Mouse (Mus musculus): ENCODE measurements around the gene 9930022D16Rik. TPM values are rescaled to one million over a fixed set of nuclear protein-coding genes. Genes with fewer than 3 reads are reported as not detected.
A peak's percentile ranks its signal among the peaks of the same experiment; 100 is the strongest.

9930022D16Rik gene
- polyA plus RNA-seq, 1 experiment from 2014 or later, result not detected

GRCm38 (mm10) chr11:109377477-109377876 is 36.2 kb upstream of the 9930022D16Rik start:
- no peak overlapping the region for H3K27ac ChIP-seq (ENCODE audit: low read length)
- WGBS, result 48% methylated on average over 10 of the region's 10 CpGs
- H3K4me3 ChIP-seq (ENCODE audit: low read depth, low read length), result no peak overlapping the region
- H3K9me3 ChIP-seq (replicated peaks; ENCODE audit: control insufficient read depth, low read length, poor library complexity, severe bottlenecking), result no peaks in the 10 kb centered on the region
- peak; percentile 51 for ATAC-seq
- H3K9ac ChIP-seq (ENCODE audit: low read depth, low read length), result no peak overlapping the region
- H3K4me2 ChIP-seq (ENCODE audit: low read length), result no peak overlapping the region
- H3K4me1 ChIP-seq (ENCODE audit: control insufficient read depth, insufficient read depth, low read length), result peaks cover 24% of the 10 kb centered on the region
- H3K36me3 ChIP-seq (ENCODE audit: control insufficient read depth, insufficient read depth, low read length), result no peaks in the 10 kb centered on the region
- no peaks in the 10 kb centered on the region for H3K27me3 ChIP-seq (ENCODE audit: control insufficient read depth, insufficient read depth, low read depth, low read length)

GRCm38 (mm10) chr11:109378051-109378450 is 35.7 kb upstream of the 9930022D16Rik start:
- no peak for ATAC-seq

GRCm38 (mm10) chr11:109380662-109381061 is 33.1 kb upstream of the 9930022D16Rik start:
- H3K4me3 ChIP-seq (ENCODE audit: low read depth, low read length), result no peak overlapping the region
- H3K4me2 ChIP-seq (ENCODE audit: low read length), result no peak overlapping the region
- 82% methylated on average over 5 of the region's 5 CpGs for WGBS
- H3K27me3 ChIP-seq (ENCODE audit: control insufficient read depth, insufficient read depth, low read depth, low read length), result no peaks in the 10 kb centered on the region
- no peaks in the 10 kb centered on the region for H3K9me3 ChIP-seq (replicated peaks; ENCODE audit: control insufficient read depth, low read length, poor library complexity, severe bottlenecking)
- no peak overlapping the region for H3K27ac ChIP-seq (ENCODE audit: low read length)
- H3K9ac ChIP-seq (ENCODE audit: low read depth, low read length), result no peak overlapping the region
- peaks cover 24% of the 10 kb centered on the region for H3K4me1 ChIP-seq (ENCODE audit: control insufficient read depth, insufficient read depth, low read length)
- ATAC-seq, result no peak
- H3K36me3 ChIP-seq (ENCODE audit: control insufficient read depth, insufficient read depth, low read length), result no peaks in the 10 kb centered on the region

More at GRCm38 (mm10) chr11:109378051-109378450, 35.7 kb upstream of the 9930022D16Rik start:
- no peak overlapping the region for H3K27ac ChIP-seq (ENCODE audit: low read length)
- no peak overlapping the region for H3K4me2 ChIP-seq (ENCODE audit: low read length)
- no peak overlapping the region for H3K9ac ChIP-seq (ENCODE audit: low read depth, low read length)
- H3K4me1 ChIP-seq (ENCODE audit: control insufficient read depth, insufficient read depth, low read length), result peaks cover 24% of the 10 kb centered on the region
- 61% methylated on average over 7 of the region's 7 CpGs for WGBS
- H3K36me3 ChIP-seq (ENCODE audit: control insufficient read depth, insufficient read depth, low read length), result no peaks in the 10 kb centered on the region
- no peak overlapping the region for H3K4me3 ChIP-seq (ENCODE audit: low read depth, low read length)
- no peaks in the 10 kb centered on the region for H3K9me3 ChIP-seq (replicated peaks; ENCODE audit: control insufficient read depth, low read length, poor library complexity, severe bottlenecking)
- no peaks in the 10 kb centered on the region for H3K27me3 ChIP-seq (ENCODE audit: control insufficient read depth, insufficient read depth, low read depth, low read length)

- WGBS, result 87% methylated on average over 8 of the region's 8 CpGs
- Histone ChIP-seq H3K4me1 (ENCODE audit: control insufficient read depth, insufficient read depth, low read length) (no peaks in the 10 kb centered on the region), H3K9ac (ENCODE audit: low read depth, low read length) (no peak overlapping the region), H3K36me3 (ENCODE audit: control insufficient read depth, insufficient read depth, low read length) (no peaks in the 10 kb centered on the region), H3K27ac (ENCODE audit: low read length) (no peak overlapping the region), H3K4me2 (ENCODE audit: low read length) (no peak overlapping the region), H3K4me3 (ENCODE audit: low read depth, low read length) (no peak overlapping the region), H3K27me3 (ENCODE audit: control insufficient read depth, insufficient read depth, low read depth, low read length) (no peaks in the 10 kb centered on the region), H3K9me3 (replicated peaks; ENCODE audit: control insufficient read depth, low read length, poor library complexity, severe bottlenecking) (no peaks in the 10 kb centered on the region)
- ATAC-seq, result no peak
Observed at GRCm38 (mm10) chr11:109385296-109385695, 28.4 kb upstream of the 9930022D16Rik start.

GRCm38 (mm10) chr11:109389046-109389445 is 24.7 kb upstream of the 9930022D16Rik start:
- H3K4me2 ChIP-seq (ENCODE audit: low read length), result no peak overlapping the region
- H3K9ac ChIP-seq (ENCODE audit: low read depth, low read length), result no peak overlapping the region
- H3K27me3 ChIP-seq (ENCODE audit: control insufficient read depth, insufficient read depth, low read depth, low read length), result no peaks in the 10 kb centered on the region
- no peak for ATAC-seq
- no peak overlapping the region for H3K4me3 ChIP-seq (ENCODE audit: low read depth, low read length)
- no peaks in the 10 kb centered on the region for H3K36me3 ChIP-seq (ENCODE audit: control insufficient read depth, insufficient read depth, low read length)
- no peak overlapping the region for H3K27ac ChIP-seq (ENCODE audit: low read length)
- no peaks in the 10 kb centered on the region for H3K9me3 ChIP-seq (replicated peaks; ENCODE audit: control insufficient read depth, low read length, poor library complexity, severe bottlenecking)
- WGBS, result 88% methylated on average over 5 of the region's 5 CpGs
- H3K4me1 ChIP-seq (ENCODE audit: control insufficient read depth, insufficient read depth, low read length), result no peaks in the 10 kb centered on the region

GRCm38 (mm10) chr11:109391200-109391599 is 22.5 kb upstream of the 9930022D16Rik start:
- Histone ChIP-seq H3K4me1 (ENCODE audit: control insufficient read depth, insufficient read depth, low read length) (no peaks in the 10 kb centered on the region), H3K9me3 (replicated peaks; ENCODE audit: control insufficient read depth, low read length, poor library complexity, severe bottlenecking) (no peaks in the 10 kb centered on the region), H3K9ac (ENCODE audit: low read depth, low read length) (no peak overlapping the region), H3K4me3 (ENCODE audit: low read depth, low read length) (no peak overlapping the region), H3K36me3 (ENCODE audit: control insufficient read depth, insufficient read depth, low read length) (peaks cover 3% of the 10 kb centered on the region), H3K27ac (ENCODE audit: low read length) (no peak overlapping the region), H3K4me2 (ENCODE audit: low read length) (no peak overlapping the region), H3K27me3 (ENCODE audit: control insufficient read depth, insufficient read depth, low read depth, low read length) (no peaks in the 10 kb centered on the region)
- WGBS, result 82% methylated on average over 7 of the region's 7 CpGs
- ATAC-seq, result no peak

- ATAC-seq, result no peak
- H3K27me3 ChIP-seq (ENCODE audit: control insufficient read depth, insufficient read depth, low read depth, low read length), result no peaks in the 10 kb centered on the region
- no peak overlapping the region for H3K4me3 ChIP-seq (ENCODE audit: low read depth, low read length)
- H3K4me2 ChIP-seq (ENCODE audit: low read length), result no peak overlapping the region
- WGBS, result 71% methylated on average over 7 of the region's 7 CpGs
- no peaks in the 10 kb centered on the region for H3K4me1 ChIP-seq (ENCODE audit: control insufficient read depth, insufficient read depth, low read length)
- no peak overlapping the region for H3K27ac ChIP-seq (ENCODE audit: low read length)
- no peak overlapping the region for H3K9ac ChIP-seq (ENCODE audit: low read depth, low read length)
- H3K36me3 ChIP-seq (ENCODE audit: control insufficient read depth, insufficient read depth, low read length), result peaks cover 6% of the 10 kb centered on the region
- H3K9me3 ChIP-seq (replicated peaks; ENCODE audit: control insufficient read depth, low read length, poor library complexity, severe bottlenecking), result no peaks in the 10 kb centered on the region
Observed at GRCm38 (mm10) chr11:109391760-109392159, 22.0 kb upstream of the 9930022D16Rik start.

- Histone ChIP-seq H3K9ac (ENCODE audit: low read depth, low read length) (no peak overlapping the region), H3K36me3 (ENCODE audit: control insufficient read depth, insufficient read depth, low read length) (peaks cover 10% of the 10 kb centered on the region), H3K27ac (ENCODE audit: low read length) (no peak overlapping the region)
Observed at GRCm38 (mm10) chr11:109392601-109393000, 21.1 kb upstream of the 9930022D16Rik start.

GRCm38 (mm10) chr11:109394758-109395157 is 19.0 kb upstream of the 9930022D16Rik start:
- no peak overlapping the region for H3K4me2 ChIP-seq (ENCODE audit: low read length)
- no peak overlapping the region for H3K4me3 ChIP-seq (ENCODE audit: low read depth, low read length)
- no peaks in the 10 kb centered on the region for H3K4me1 ChIP-seq (ENCODE audit: control insufficient read depth, insufficient read depth, low read length)
- H3K27ac ChIP-seq (ENCODE audit: low read length), result no peak overlapping the region
- H3K36me3 ChIP-seq (ENCODE audit: control insufficient read depth, insufficient read depth, low read length), result peaks cover 10% of the 10 kb centered on the region
- H3K9me3 ChIP-seq (replicated peaks; ENCODE audit: control insufficient read depth, low read length, poor library complexity, severe bottlenecking), result no peaks in the 10 kb centered on the region
- H3K9ac ChIP-seq (ENCODE audit: low read depth, low read length), result no peak overlapping the region
- 93% methylated on average over 9 of the region's 9 CpGs for WGBS
- no peak for ATAC-seq
- H3K27me3 ChIP-seq (ENCODE audit: control insufficient read depth, insufficient read depth, low read depth, low read length), result no peaks in the 10 kb centered on the region

More at GRCm38 (mm10) chr11:109392601-109393000, 21.1 kb upstream of the 9930022D16Rik start:
- 86% methylated on average over 9 of the region's 9 CpGs for WGBS
- no peak for ATAC-seq
- no peaks in the 10 kb centered on the region for H3K27me3 ChIP-seq (ENCODE audit: control insufficient read depth, insufficient read depth, low read depth, low read length)
- no peak overlapping the region for H3K4me2 ChIP-seq (ENCODE audit: low read length)
- H3K9me3 ChIP-seq (replicated peaks; ENCODE audit: control insufficient read depth, low read length, poor library complexity, severe bottlenecking), result no peaks in the 10 kb centered on the region
- no peak overlapping the region for H3K4me3 ChIP-seq (ENCODE audit: low read depth, low read length)
- no peaks in the 10 kb centered on the region for H3K4me1 ChIP-seq (ENCODE audit: control insufficient read depth, insufficient read depth, low read length)

All from midbrain, embryonic 16.5 days (tissue).